Mouse (Mus musculus): ENCODE data around the gene Shroom1. TPM values are rescaled to one million over a fixed set of nuclear protein-coding genes. Genes with fewer than 3 reads are reported as not detected.

Shroom1 gene
- total RNA-seq, 2 experiments from 2014 or later, result not detected

GRCm38 (mm10) chr11:53478383-53479170, 21.6 kb downstream of the Shroom1 start:
- ATAC-seq (replicated peaks; ENCODE audit: poor library complexity, severe bottlenecking), result peak; percentile 19

- no peak; the same call in 1 of the 2 replicates for ATAC-seq (replicated peaks; ENCODE audit: poor library complexity, severe bottlenecking)
Observed at GRCm38 (mm10) chr11:53479171-53479782, 22.3 kb downstream of the Shroom1 start.

GRCm38 (mm10) chr11:53479783-53480301, 22.8 kb downstream of the Shroom1 start, which contains the start of the genes Gm9945 and Sowaha:
Gm9945 (plus strand) TSS chr11:53480166.
Sowaha (minus strand) TSS chr11:53480274.
- ATAC-seq (replicated peaks; ENCODE audit: poor library complexity, severe bottlenecking), result peak; percentile 63

- no peak for ATAC-seq (replicated peaks; ENCODE audit: poor library complexity, severe bottlenecking)
Observed at GRCm38 (mm10) chr11:53481088-53481730, 24.2 kb downstream of the Shroom1 start.

- ATAC-seq (replicated peaks; ENCODE audit: poor library complexity, severe bottlenecking), result no peak
Observed at GRCm38 (mm10) chr11:53483159-53483891, 26.3 kb downstream of the Shroom1 start.

- no peak for ATAC-seq (replicated peaks; ENCODE audit: poor library complexity, severe bottlenecking)
Observed at GRCm38 (mm10) chr11:53485719-53486118, 28.7 kb downstream of the Shroom1 start.

GRCm38 (mm10) chr11:53486351-53486750, 29.3 kb downstream of the Shroom1 start:
- no peak for ATAC-seq (replicated peaks; ENCODE audit: poor library complexity, severe bottlenecking)

- ATAC-seq (replicated peaks; ENCODE audit: poor library complexity, severe bottlenecking), result peak; percentile 30
Observed at GRCm38 (mm10) chr11:53486822-53487594, 30.0 kb downstream of the Shroom1 start.

GRCm38 (mm10) chr11:53489007-53489406, 32.0 kb downstream of the Shroom1 start:
- no peak for ATAC-seq (replicated peaks; ENCODE audit: poor library complexity, severe bottlenecking)

GRCm38 (mm10) chr11:53489421-53489820, 32.4 kb downstream of the Shroom1 start:
- ATAC-seq (replicated peaks; ENCODE audit: poor library complexity, severe bottlenecking), result no peak

GRCm38 (mm10) chr11:53491954-53492401, 35.0 kb downstream of the Shroom1 start:
- ATAC-seq (replicated peaks; ENCODE audit: poor library complexity, severe bottlenecking), result no peak

- no peak for ATAC-seq (replicated peaks; ENCODE audit: poor library complexity, severe bottlenecking)
Observed at GRCm38 (mm10) chr11:53493243-53493955, 36.4 kb downstream of the Shroom1 start.

- ATAC-seq (replicated peaks; ENCODE audit: poor library complexity, severe bottlenecking), result no peak
Observed at GRCm38 (mm10) chr11:53495417-53495816, 38.4 kb downstream of the Shroom1 start.

- peak; percentile 48 for ATAC-seq (replicated peaks; ENCODE audit: poor library complexity, severe bottlenecking)
Observed at GRCm38 (mm10) chr11:53496946-53497345, 39.9 kb downstream of the Shroom1 start.

GRCm38 (mm10) chr11:53500569-53500968, 43.6 kb downstream of the Shroom1 start:
- ATAC-seq (replicated peaks; ENCODE audit: poor library complexity, severe bottlenecking), result peak; percentile 67; the same call in 1 of the 2 replicates

- ATAC-seq (replicated peaks; ENCODE audit: poor library complexity, severe bottlenecking), result no peak
Observed at GRCm38 (mm10) chr11:53502039-53502765, 45.2 kb downstream of the Shroom1 start.

GRCm38 (mm10) chr11:53503738-53504137, 46.7 kb downstream of the Shroom1 start:
- ATAC-seq (replicated peaks; ENCODE audit: poor library complexity, severe bottlenecking), result peak; percentile 76

- no peak for ATAC-seq (replicated peaks; ENCODE audit: poor library complexity, severe bottlenecking)
Observed at GRCm38 (mm10) chr11:53504376-53504775, 47.4 kb downstream of the Shroom1 start.

Data from granulocyte monocyte progenitor cell, adult 5-6 weeks (primary cell).